Mouse (Mus musculus) heart, postnatal 0 days (tissue): ENCODE measurements at regions not wholly inside any gene's neighbourhood (a gene's known extent, or its start where the extent isn't known, plus 50 kb on each side); places are given as distances from the start of the nearest gene placed in this dataset.

Source experiments
- ATAC-seq: fragments of 200-750 bp; cut with Nextera tagmentation; 2 replicates; pipeline ENCODE4 v1.8.0; 2017; ENCODE audit warnings: low read depth, moderate number of reproducible peaks, moderate library complexity; ENCODE audit not compliant: insufficient read depth
- DNase-seq: peaks from one replicate; pipeline ENCODE4 v3.0.0-alpha.2; 2016; ENCODE audit warnings: low spot score
- H3K27ac ChIP-seq: fragments of 300-500 bp; sonication (generic); 2 replicates; pipeline ENCODE4 v1.5.1; 2014; ENCODE audit warnings: low read depth, mild to moderate bottlenecking
- H3K27me3 ChIP-seq: fragments of 300-500 bp; sonication (generic); 2 replicates; pipeline ENCODE4 v1.6.1; 2014; ENCODE audit warnings: low read length, mixed read lengths; ENCODE audit not compliant: control insufficient read depth, insufficient read depth
- H3K36me3 ChIP-seq: fragments of 300-500 bp; sonication (generic); replicated peaks from 2 replicates; pipeline ENCODE4 v1.6.1; 2014; ENCODE audit warnings: low read length, mixed read lengths; ENCODE audit not compliant: control insufficient read depth, insufficient read depth
- H3K4me1 ChIP-seq: fragments of 300-500 bp; sonication (generic); 2 replicates; pipeline ENCODE4 v1.6.1; 2014; ENCODE audit warnings: antibody characterized with exemption; ENCODE audit not compliant: control insufficient read depth, insufficient read depth
- H3K4me2 ChIP-seq: fragments of 300-500 bp; sonication (generic); 2 replicates; pipeline ENCODE4 v1.6.1; 2014; ENCODE audit warnings: low read depth, mild to moderate bottlenecking, low read length, moderate library complexity
- H3K4me3 ChIP-seq: fragments of 300-500 bp; sonication (generic); 2 replicates; pipeline ENCODE4 v1.5.1; 2014; ENCODE audit warnings: low read depth, low read length
- H3K9ac ChIP-seq: fragments of 300-500 bp; sonication (generic); replicated peaks from 2 replicates; pipeline ENCODE4 v1.6.1; 2014; ENCODE audit warnings: low read depth, low read length, mixed read lengths
- H3K9me3 ChIP-seq: fragments of 300-500 bp; sonication (generic); replicated peaks from 2 replicates; pipeline ENCODE4 v1.6.1; 2016; ENCODE audit warnings: low read length; ENCODE audit not compliant: control insufficient read depth
- CTCF ChIP-seq: IDR thresholded peaks from 2 replicates; pipeline ENCODE4 v1.5.1; 2016; ENCODE audit warnings: antibody characterized with exemption, control low read depth, low read depth
- EP300 ChIP-seq: IDR thresholded peaks from 2 replicates; pipeline ENCODE4 v1.6.1; 2016; ENCODE audit warnings: antibody characterized with exemption, low read depth
- WGBS: fragments of 180-500 bp; shearing (Covaris S2); extraction: QIAGEN DNeasy Blood & Tissue Kit; methylation state at CpG from one replicate; pipeline ENCODE4 v1.1.7; 2014; 5-methylcytosine and 5-hydroxymethylcytosine counted together

- WGBS: 93% methylated on average over 2 of the region's 2 CpGs
- Histone ChIP-seq H3K4me1 (no peaks in the 10 kb centered on the region), H3K4me2 (no peak overlapping the region), H3K36me3 (no peaks in the 10 kb centered on the region), H3K27ac (no peak overlapping the region), H3K4me3 (no peak overlapping the region), H3K9ac (no peak overlapping the region), H3K27me3 (no peaks in the 10 kb centered on the region), H3K9me3 (no peaks in the 10 kb centered on the region)
- ATAC-seq (no peak), DNase-seq (no peak)
- TF ChIP-seq CTCF (no peak), EP300 (no peak)
Measured at GRCm38 (mm10) chr2:101490207-101490606, 134.3 kb upstream of the Rag2 start.

- TF ChIP-seq CTCF (no peak), EP300 (no peak)
- H3K27ac ChIP-seq: no peak overlapping the region
- no peaks in the 10 kb centered on the region for H3K36me3 ChIP-seq
- H3K9ac ChIP-seq: no peak overlapping the region
- no peaks in the 10 kb centered on the region for H3K27me3 ChIP-seq
- no peak for DNase-seq
- WGBS: 80% methylated on average over 3 of the region's 3 CpGs
- H3K4me2 ChIP-seq: no peak overlapping the region
- no peak for ATAC-seq
- H3K4me3 ChIP-seq: no peak overlapping the region
- H3K4me1 ChIP-seq: no peaks in the 10 kb centered on the region
- H3K9me3 ChIP-seq: no peaks in the 10 kb centered on the region
Measured at GRCm38 (mm10) chr2:101491762-101492161, 132.8 kb upstream of the Rag2 start.

GRCm38 (mm10) chr2:101508116-101508515 lies 116.4 kb upstream of the Rag2 start:
- H3K4me2 ChIP-seq: no peak overlapping the region
- DNase-seq (no peak), ATAC-seq (no peak)
- H3K36me3 ChIP-seq: no peaks in the 10 kb centered on the region
- no peak overlapping the region for H3K27ac ChIP-seq
- TF ChIP-seq CTCF (no peak), EP300 (no peak)
- H3K4me1 ChIP-seq: no peaks in the 10 kb centered on the region
- no peak overlapping the region for H3K9ac ChIP-seq
- no peaks in the 10 kb centered on the region for H3K9me3 ChIP-seq
- H3K4me3 ChIP-seq: no peak overlapping the region
- H3K27me3 ChIP-seq: no peaks in the 10 kb centered on the region
